Mouse (Mus musculus): ENCODE measurements at regions not wholly inside any gene's neighbourhood (a gene's known extent, or its start where the extent isn't known, plus 50 kb on each side); places are given as distances from the start of the nearest gene placed in this dataset.

DNA sequence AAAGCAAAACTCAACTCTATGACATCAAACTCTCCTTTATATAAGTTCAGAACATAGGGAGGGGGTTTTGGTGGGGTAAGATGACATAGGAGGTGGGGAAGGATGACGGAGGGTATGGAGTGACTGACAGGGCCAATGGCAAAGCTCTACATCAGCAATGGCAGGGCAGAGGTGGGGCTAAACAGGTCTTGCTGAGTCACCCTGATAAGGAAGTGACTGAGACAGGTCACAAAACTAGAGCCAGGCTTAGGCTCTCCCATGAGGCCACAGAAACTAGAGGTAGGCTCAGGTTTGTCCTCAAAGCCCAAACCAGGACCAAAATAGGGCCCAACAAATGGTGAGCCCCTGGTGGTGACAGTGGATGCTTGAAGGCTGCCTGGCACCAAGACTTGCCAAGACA lies 114.6 kb downstream of the Trib2 start:
- DNase-seq (ENCODE audit: extremely low read depth), result peak; percentile 77
- Histone ChIP-seq H3K79me2 (replicated peaks; ENCODE audit: control insufficient read depth, extremely low read depth, insufficient read depth, poor library complexity, severe bottlenecking) (no peaks in the 10 kb centered on the region), H3K4me1 (ENCODE audit: control insufficient read depth in 1 of 2, insufficient read depth in 2 of 2) (peaks cover 7 to 13% of the 10 kb centered on the region in 2 experiments; a peak in 2 of 4 replicates), H3K27ac (ENCODE audit: insufficient read depth, low read depth) (peak overlapping the region; percentile 57; the same call in 1 of the 2 replicates), H3K36me3 (replicated peaks in 1 of 2; ENCODE audit: control insufficient read depth in 1 of 2, insufficient read depth in 1 of 2, low read length in 1 of 2) (no peaks in the 10 kb centered on the region), H3K9ac (ENCODE audit: insufficient read depth, low read depth) (no peak overlapping the region), H3K4me2 (ENCODE audit: insufficient read depth, low read depth, poor library complexity, severe bottlenecking) (no peak overlapping the region), H3K9me3 (replicated peaks; ENCODE audit: low read length) (no peaks in the 10 kb centered on the region), H3K27me3 (replicated peaks) (no peaks in the 10 kb centered on the region), H3K4me3 (replicated peaks in 1 of 3; ENCODE audit: low read depth in 2 of 3, low read length in 2 of 3, poor library complexity in 1 of 3) (no peak overlapping the region)
- in situ Hi-C loops (cut with MboI; ENCODE audit: low pct_ligation_motif_present, low pct_unique_long_range_greater_than_20kb, low sequenced_read_pairs), result no loop called here
- TF ChIP-seq MYC (IDR thresholded peaks at IDR 0.05; ENCODE audit: low read depth, low read length), result no peak
- TF ChIP-seq JUND (conservative IDR thresholded peaks at IDR 0.05; ENCODE audit: low read depth, low read length), result no peak
- TF ChIP-seq ZKSCAN1 (IDR thresholded peaks at IDR 0.05; ENCODE audit: borderline replicate concordance, low read depth, low read length), result no peak
- peak; percentile 17; the same call in 1 of the 2 replicates for TF ChIP-seq HCFC1 (IDR thresholded peaks at IDR 0.05; ENCODE audit: low read depth, low read length)
- TF ChIP-seq KAT2A (IDR thresholded peaks at IDR 0.05; ENCODE audit: insufficient replicate concordance, low read length), result no peak
- TF ChIP-seq BHLHE40 (IDR thresholded peaks at IDR 0.05; ENCODE audit: low read depth, low read length), result no peak
- peak; percentile 95 for TF ChIP-seq MAFK (IDR thresholded peaks at IDR 0.05; ENCODE audit: insufficient replicate concordance, low read length)
- TF ChIP-seq ELF1 (IDR thresholded peaks at IDR 0.05; ENCODE audit: low read depth, low read length), result peak; percentile 63
- TF ChIP-seq RCOR1 (conservative IDR thresholded peaks at IDR 0.05; ENCODE audit: low read depth, low read length), result no peak
- TF ChIP-seq MAZ (IDR thresholded peaks at IDR 0.05; ENCODE audit: low read depth, low read length), result no peak
- peak; percentile 32 for TF ChIP-seq GABPA (IDR thresholded peaks at IDR 0.05; ENCODE audit: insufficient replicate concordance, low read depth, low read length)
- TF ChIP-seq TCF12 (IDR thresholded peaks at IDR 0.05; ENCODE audit: low read depth, low read length), result no peak
- dilution Hi-C loops (cut with MboI; ENCODE audit: extremely low pct_ligation_motif_present, extremely low pct_unique_long_range_greater_than_20kb, low sequenced_read_pairs), result no loop called here

DNA sequence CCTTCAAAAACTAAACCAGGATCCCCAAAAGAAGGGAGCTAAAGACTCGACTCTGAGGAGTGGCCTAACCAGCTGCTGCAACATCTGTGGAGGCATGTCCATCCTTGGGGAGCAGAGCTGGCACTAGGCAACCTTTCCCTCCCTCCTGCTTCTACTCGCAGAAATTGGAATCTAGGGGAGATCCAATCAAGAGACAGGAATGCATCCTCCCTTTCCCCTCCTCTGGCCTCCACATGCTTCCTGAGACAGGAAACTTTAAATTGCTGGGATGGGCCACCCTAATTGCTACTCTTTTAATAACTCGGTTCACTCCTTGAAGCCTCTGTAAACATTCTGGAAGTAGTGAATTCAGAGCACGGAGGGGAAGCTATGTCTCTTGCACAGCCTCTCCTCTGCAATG lies 117.9 kb downstream of the Trib2 start:
- Histone ChIP-seq H3K27ac (ENCODE audit: insufficient read depth, low read depth) (no peak overlapping the region), H3K79me2 (replicated peaks; ENCODE audit: control insufficient read depth, extremely low read depth, insufficient read depth, poor library complexity, severe bottlenecking) (no peaks in the 10 kb centered on the region), H3K4me2 (ENCODE audit: insufficient read depth, low read depth, poor library complexity, severe bottlenecking) (no peak overlapping the region), H3K36me3 (replicated peaks in 1 of 2; ENCODE audit: control insufficient read depth in 1 of 2, insufficient read depth in 1 of 2, low read length in 1 of 2) (no peaks in the 10 kb centered on the region), H3K27me3 (replicated peaks) (no peaks in the 10 kb centered on the region), H3K4me3 (replicated peaks in 1 of 3; ENCODE audit: low read depth in 2 of 3, low read length in 2 of 3, poor library complexity in 1 of 3) (no peak overlapping the region), H3K9ac (ENCODE audit: insufficient read depth, low read depth) (no peak overlapping the region), H3K9me3 (replicated peaks; ENCODE audit: low read length) (no peaks in the 10 kb centered on the region), H3K4me1 (ENCODE audit: control insufficient read depth in 1 of 2, insufficient read depth in 2 of 2) (peaks cover 7 to 13% of the 10 kb centered on the region in 2 experiments; a peak in 2 of 4 replicates)
- DNase-seq (ENCODE audit: extremely low read depth), result no peak
- TF ChIP-seq HCFC1 (IDR thresholded peaks at IDR 0.05; ENCODE audit: low read depth, low read length), result no peak
- TF ChIP-seq TCF12 (IDR thresholded peaks at IDR 0.05; ENCODE audit: low read depth, low read length), result no peak
- TF ChIP-seq NRF1 (IDR thresholded peaks at IDR 0.05; ENCODE audit: low read depth, low read length), result no peak
- no peak for TF ChIP-seq SIN3A (IDR thresholded peaks at IDR 0.05; ENCODE audit: low read length)
- no peak for TF ChIP-seq SMC3 (IDR thresholded peaks at IDR 0.05; ENCODE audit: low read depth, low read length)
- TF ChIP-seq IRF4 (IDR thresholded peaks at IDR 0.05; ENCODE audit: low read depth, low read length), result no peak
- dilution Hi-C loops (cut with MboI; ENCODE audit: extremely low pct_ligation_motif_present, extremely low pct_unique_long_range_greater_than_20kb, low sequenced_read_pairs) (no loop called here), in situ Hi-C loops (cut with MboI; ENCODE audit: low pct_ligation_motif_present, low pct_unique_long_range_greater_than_20kb, low sequenced_read_pairs) (no loop called here)
